Mouse (Mus musculus) kidney, postnatal 0 days (tissue): ENCODE data around the gene Psmd8. TPM values are rescaled to one million over a fixed set of nuclear protein-coding genes. Genes with fewer than 3 reads are reported as not detected.

ENCODE experiments used
- ATAC-seq: fragments of 200-750 bp; cut with Nextera tagmentation; replicated peaks from 2 replicates; pipeline ENCODE4 v1.8.0; 2017; ENCODE audit warnings: low read depth, moderate number of reproducible peaks, moderate TSS enrichment, moderate library complexity; ENCODE audit not compliant: low FRiP score
- DNase-seq: peaks from one replicate; pipeline ENCODE4 v3.0.0-alpha.2; 2016; ENCODE audit warnings: low spot score
- H3K27ac ChIP-seq: fragments of 300-500 bp; sonication (generic); 2 replicates; pipeline ENCODE4 v1.5.1; 2014; ENCODE audit warnings: mild to moderate bottlenecking
- H3K27me3 ChIP-seq: fragments of 300-500 bp; sonication (generic); 2 replicates; pipeline ENCODE4 v1.6.1; 2014; ENCODE audit warnings: low read length, mixed read lengths; ENCODE audit not compliant: insufficient read depth
- H3K36me3 ChIP-seq: fragments of 300-500 bp; sonication (generic); 2 replicates; pipeline ENCODE4 v1.6.1; 2014; ENCODE audit warnings: low read length, mixed read lengths; ENCODE audit not compliant: insufficient read depth
- H3K4me1 ChIP-seq: fragments of 300-500 bp; sonication (generic); replicated peaks from 2 replicates; pipeline ENCODE4 v1.6.1; 2014; ENCODE audit warnings: antibody characterized with exemption, low read length, mixed read lengths; ENCODE audit not compliant: insufficient read depth
- H3K4me2 ChIP-seq: fragments of 300-500 bp; sonication (generic); 2 replicates; pipeline ENCODE4 v1.6.1; 2014; ENCODE audit warnings: mild to moderate bottlenecking, low read length, moderate library complexity, mixed read lengths
- H3K4me3 ChIP-seq: fragments of 300-500 bp; sonication (generic); replicated peaks from 2 replicates; pipeline ENCODE4 v1.5.1; 2014; ENCODE audit warnings: low read depth, low read length
- H3K9ac ChIP-seq: fragments of 300-500 bp; sonication (generic); 2 replicates; pipeline ENCODE4 v1.6.1; 2014; ENCODE audit warnings: low read depth, low read length
- H3K9me3 ChIP-seq: fragments of 300-500 bp; sonication (generic); replicated peaks from 2 replicates; pipeline ENCODE4 v1.6.1; 2016; ENCODE audit warnings: low read length, inconsistent platforms, mixed read lengths
- CTCF ChIP-seq: IDR thresholded peaks from 2 replicates; pipeline ENCODE4 v1.5.1; 2016; ENCODE audit warnings: antibody characterized with exemption, low read depth, mild to moderate bottlenecking, moderate library complexity
- WGBS: fragments of 180-500 bp; shearing (Covaris S2); extraction: QIAGEN DNeasy Blood & Tissue Kit; methylation state at CpG from one replicate; pipeline ENCODE4 v1.1.7; 2014; 5-methylcytosine and 5-hydroxymethylcytosine counted together
- polyA plus RNA-seq: library from polyadenylated mRNA; unstranded; fragments of >200 nt; fragmentation: Nextera tagmentation; extraction: Ambion mirVana; gene quantifications from 2 replicates; pipeline ENCODE4 v1.2.1, GENCODE M21; 2015

Psmd8 gene
- polyA plus RNA-seq, 1 experiment from 2014 or later: 298 TPM

- Histone ChIP-seq H3K9ac (no peak overlapping the region), H3K4me1 (peaks cover 17% of the 10 kb centered on the region), H3K27me3 (no peaks in the 10 kb centered on the region), H3K9me3 (no peaks in the 10 kb centered on the region), H3K27ac (no peak overlapping the region), H3K4me2 (peak overlapping the region; percentile 21), H3K36me3 (peaks cover 7% of the 10 kb centered on the region; the same call in 1 of the 2 replicates), H3K4me3 (peak overlapping the region; percentile 89)
- ATAC-seq (peak; percentile 7; the same call in 1 of the 2 replicates), DNase-seq (no peak)
- WGBS: 40% methylated on average over 5 of the region's 5 CpGs
- TF ChIP-seq CTCF: no peak
Measured at GRCm38 (mm10) chr7:29180854-29181236, 344 bp upstream of the Psmd8 start.

- Histone ChIP-seq H3K36me3 (peaks cover 17% of the 10 kb centered on the region; the same call in 1 of the 2 replicates), H3K4me3 (peak overlapping the region; percentile 89), H3K27ac (peak overlapping the region; percentile 80; the same call in 1 of the 2 replicates), H3K4me1 (peaks cover 17% of the 10 kb centered on the region), H3K9ac (peak overlapping the region; percentile 83), H3K27me3 (no peaks in the 10 kb centered on the region), H3K9me3 (no peaks in the 10 kb centered on the region), H3K4me2 (peak overlapping the region; percentile 86)
- DNase-seq: peak; percentile 35
- no peak for TF ChIP-seq CTCF
- ATAC-seq: no peak
- WGBS: 24% methylated on average over 7 of the region's 7 CpGs
Measured at GRCm38 (mm10) chr7:29179323-29179722, 1.2 kb downstream of the Psmd8 start.

- Histone ChIP-seq H3K4me3 (no peak overlapping the region), H3K4me1 (peaks cover 17% of the 10 kb centered on the region), H3K36me3 (peaks cover 26% of the 10 kb centered on the region; the same call in 1 of the 2 replicates), H3K4me2 (0 out of 2 replicates have a peak overlapping the region, but pooled peaks have one; percentile 86), H3K27me3 (peaks cover 3% of the 10 kb centered on the region; the same call in 1 of the 2 replicates), H3K27ac (no peak overlapping the region), H3K9me3 (no peaks in the 10 kb centered on the region), H3K9ac (no peak overlapping the region)
- ATAC-seq (no peak), DNase-seq (no peak)
- TF ChIP-seq CTCF: peak; percentile 38; the same call in 1 of the 2 replicates
- 90% methylated on average over 4 of the region's 4 CpGs for WGBS
Measured at GRCm38 (mm10) chr7:29178106-29178505, 2.4 kb downstream of the Psmd8 start.

- WGBS: 57% methylated on average over 32 of the region's 32 CpGs
- TF ChIP-seq CTCF: no peak
- Histone ChIP-seq H3K4me1 (peaks cover 13% of the 10 kb centered on the region), H3K27ac (no peak overlapping the region), H3K9me3 (no peaks in the 10 kb centered on the region), H3K4me2 (no peak overlapping the region), H3K9ac (no peak overlapping the region), H3K4me3 (no peak overlapping the region), H3K27me3 (peaks cover 11% of the 10 kb centered on the region), H3K36me3 (peaks cover 31% of the 10 kb centered on the region; the same call in 1 of the 2 replicates)
- ATAC-seq: no peak
- DNase-seq: no peak
Measured at GRCm38 (mm10) chr7:29172390-29173016, 8.0 kb downstream of the Psmd8 start.

- 4% methylated on average over 34 of the region's 34 CpGs for WGBS
- peak overlapping the region; percentile 77 for H3K4me3 ChIP-seq
- peaks cover 31% of the 10 kb centered on the region; the same call in 1 of the 2 replicates for H3K36me3 ChIP-seq
- TF ChIP-seq CTCF: no peak
- H3K4me1 ChIP-seq: peaks cover 13% of the 10 kb centered on the region
- H3K27ac ChIP-seq: no peak overlapping the region
- peaks cover 11% of the 10 kb centered on the region for H3K27me3 ChIP-seq
- peak overlapping the region; percentile 52 for H3K9ac ChIP-seq
- no peaks in the 10 kb centered on the region for H3K9me3 ChIP-seq
- H3K4me2 ChIP-seq: peak overlapping the region; percentile 88
- ATAC-seq (no peak), DNase-seq (no peak)
Measured at GRCm38 (mm10) chr7:29171562-29172097, 8.9 kb downstream of the Psmd8 start.

- H3K9ac ChIP-seq: peak overlapping the region; percentile 52
- H3K4me1 ChIP-seq: peaks cover 13% of the 10 kb centered on the region
- no peak for TF ChIP-seq CTCF
- H3K4me2 ChIP-seq: peak overlapping the region; percentile 88
- ATAC-seq: no peak
- peaks cover 25% of the 10 kb centered on the region; the same call in 1 of the 2 replicates for H3K36me3 ChIP-seq
- peak overlapping the region; percentile 77 for H3K4me3 ChIP-seq
- 2% methylated on average over 43 of the region's 43 CpGs for WGBS
- no peak overlapping the region for H3K27ac ChIP-seq
- H3K27me3 ChIP-seq: peaks cover 11% of the 10 kb centered on the region
- no peak for DNase-seq
- H3K9me3 ChIP-seq: no peaks in the 10 kb centered on the region
Measured at GRCm38 (mm10) chr7:29170755-29171561, 9.5 kb downstream of the Psmd8 start.
